21 mouse cellular contexts compared by ENCODE assay signal in genomic region chr9:118943941-118944340, GRCm38 (mm10). TPM values are rescaled to one million over a fixed set of nuclear protein-coding genes. Genes with fewer than 3 reads are reported as not detected.
DNase-seq lines count a peak whose midpoint lies in the region; ATAC-seq and TF ChIP-seq lines count a peak whose summit lies in the region.
"Had no signal": no experiment of that assay in that cellular context is flagged by ENCODE, and none has a peak within 500 bp of the region (broad histone marks: within the 10 kb centered on the region; RNA-seq: fewer than 3 reads in every experiment).

No protein-coding gene starts in this region.

- H3K4me3 ChIP-seq in heart, postnatal 0 days (ENCODE audit: low read depth, low read length): no peak overlapping the region
- no peak overlapping the region for H3K4me3 ChIP-seq in lung, postnatal 0 days (ENCODE audit: low read depth, low read length)
- no peak overlapping the region for H3K4me3 ChIP-seq in liver, postnatal 0 days (ENCODE audit: low read depth, low read length)
- H3K4me3 ChIP-seq: embryonic facial prominence, embryonic 10.5 days; hindbrain, embryonic 15.5 days; neural tube, embryonic 15.5 days had no signal

- intact Hi-C loops in heart, postnatal 14 days (cut with DNase I): no loop called here

- H3K4me1 ChIP-seq in heart, postnatal 0 days (ENCODE audit: control insufficient read depth, insufficient read depth): peaks cover 32% of the 10 kb centered on the region
- H3K4me1 ChIP-seq in lung, postnatal 0 days (ENCODE audit: insufficient read depth, low read depth, low read length): peaks cover 19% of the 10 kb centered on the region
- H3K4me1 ChIP-seq in liver, postnatal 0 days (ENCODE audit: insufficient read depth): peaks cover 18% of the 10 kb centered on the region

- H3K36me3 ChIP-seq in heart, postnatal 0 days (replicated peaks; ENCODE audit: control insufficient read depth, insufficient read depth, low read length): no peaks in the 10 kb centered on the region
- H3K36me3 ChIP-seq in lung, postnatal 0 days (ENCODE audit: insufficient read depth, low read length): no peaks in the 10 kb centered on the region
- H3K36me3 ChIP-seq in liver, postnatal 0 days (replicated peaks; ENCODE audit: insufficient read depth, low read length): no peaks in the 10 kb centered on the region
- H3K36me3 ChIP-seq: hindbrain, embryonic 15.5 days; neural tube, embryonic 15.5 days had no signal

- ATAC-seq in heart, postnatal 0 days (ENCODE audit: insufficient read depth, low read depth): no peak
- ATAC-seq in lung, postnatal 0 days: peak; percentile 8; the same call in 1 of the 2 replicates
- ATAC-seq in common myeloid progenitor, adult 5-6 weeks (replicated peaks; ENCODE audit: low read depth, poor library complexity, severe bottlenecking): peak; percentile 30
- peak; percentile 4; the same call in 1 of the 2 replicates for ATAC-seq in liver, postnatal 0 days
- ATAC-seq: forebrain, embryonic 16.5 days had no signal

- WGBS in heart, postnatal 0 days: 34% methylated on average over 5 of the region's 5 CpGs
- 31% methylated on average over 5 of the region's 5 CpGs for WGBS in lung, postnatal 0 days
- 37% methylated on average over 5 of the region's 5 CpGs for WGBS in liver, postnatal 0 days (ENCODE audit: insufficient replicate concordance)

- no peaks in the 10 kb centered on the region for H3K9me3 ChIP-seq in heart, postnatal 0 days (replicated peaks; ENCODE audit: control insufficient read depth, low read length)
- no peaks in the 10 kb centered on the region for H3K9me3 ChIP-seq in lung, postnatal 0 days (ENCODE audit: low read length)
- H3K9me3 ChIP-seq in liver, postnatal 0 days (ENCODE audit: low read length): no peaks in the 10 kb centered on the region
- H3K9me3 ChIP-seq: embryonic facial prominence, embryonic 10.5 days; hindbrain, embryonic 15.5 days; neural tube, embryonic 15.5 days had no signal

- H3K27ac ChIP-seq in heart, postnatal 0 days (ENCODE audit: low read depth): no peak overlapping the region
- peak overlapping the region; percentile 68 for H3K27ac ChIP-seq in lung, postnatal 0 days (ENCODE audit: low read length)
- no peak overlapping the region for H3K27ac ChIP-seq in liver, postnatal 0 days (ENCODE audit: low read depth)
- H3K27ac ChIP-seq: embryonic facial prominence, embryonic 10.5 days; hindbrain, embryonic 15.5 days; neural tube, embryonic 15.5 days had no signal

- no peak for TF ChIP-seq CTCF in heart, postnatal 0 days (IDR thresholded peaks at IDR 0.05; ENCODE audit: low read depth)
- no peak for TF ChIP-seq CTCF in lung, postnatal 0 days (IDR thresholded peaks at IDR 0.05)
- TF ChIP-seq CTCF in liver, postnatal 0 days (IDR thresholded peaks at IDR 0.05; ENCODE audit: low read depth): no peak

- no peak for DNase-seq in heart, postnatal 0 days (ENCODE audit: low spot score)
- DNase-seq in heart, postnatal 14 days: no peak
- no peak for DNase-seq in lung, postnatal 0 days (ENCODE audit: low spot score)
- DNase-seq in lung, postnatal 4 days: no peak
- DNase-seq in liver, postnatal 0 days: no peak
- no peak for DNase-seq in kidney, adult 8-10 months
- DNase-seq in Muller cell, postnatal 12 days (ENCODE audit: inconsistent ontology term): no peak
- DNase-seq: adrenal gland, postnatal 36 days; cerebellum, adult 9-11 months; gastrocnemius, postnatal 14 days; heart, adult 11 months; kidney, postnatal 25 days; right cerebral cortex, adult 18-20 months; right cerebral cortex, postnatal 4 days; thymus, postnatal 25 days had no signal

- peak overlapping the region; percentile 26 for H3K4me2 ChIP-seq in heart, postnatal 0 days (ENCODE audit: low read depth, low read length)
- peak overlapping the region; percentile 22; the same call in 1 of the 2 replicates for H3K4me2 ChIP-seq in lung, postnatal 0 days (replicated peaks; ENCODE audit: low read depth, low read length)
- no peak overlapping the region for H3K4me2 ChIP-seq in liver, postnatal 0 days (ENCODE audit: low read depth, low read length)
- H3K4me2 ChIP-seq: hindbrain, embryonic 15.5 days; midbrain, embryonic 11.5 days; neural tube, embryonic 15.5 days had no signal

- TF ChIP-seq EP300 in heart, postnatal 0 days (IDR thresholded peaks at IDR 0.05; ENCODE audit: low read depth): no peak
- no peak for TF ChIP-seq EP300 in lung, postnatal 0 days (IDR thresholded peaks at IDR 0.05)
- no peak for TF ChIP-seq EP300 in liver, postnatal 0 days (IDR thresholded peaks at IDR 0.05; ENCODE audit: low read depth)

- H3K27me3 ChIP-seq in heart, postnatal 0 days (ENCODE audit: control insufficient read depth, insufficient read depth, low read length): no peaks in the 10 kb centered on the region
- H3K27me3 ChIP-seq in lung, postnatal 0 days (replicated peaks; ENCODE audit: insufficient read depth, low read length): no peaks in the 10 kb centered on the region
- H3K27me3 ChIP-seq in liver, postnatal 0 days (ENCODE audit: insufficient read depth, low read length): no peaks in the 10 kb centered on the region
- H3K27me3 ChIP-seq: hindbrain, embryonic 15.5 days; neural tube, embryonic 15.5 days had no signal

- H3K9ac ChIP-seq in heart, postnatal 0 days (replicated peaks; ENCODE audit: low read depth, low read length): no peak overlapping the region
- H3K9ac ChIP-seq in lung, postnatal 0 days (replicated peaks; ENCODE audit: low read depth): no peak overlapping the region
- no peak overlapping the region for H3K9ac ChIP-seq in liver, postnatal 0 days (replicated peaks)
- H3K9ac ChIP-seq: hindbrain, embryonic 15.5 days; neural tube, embryonic 15.5 days had no signal

RNA-seq across cellular contexts. Expression of gene Ctdspl, which starts 17.7 kb away (rescaled TPM):
- 12.6 and 33.7 TPM in 2 replicates for total RNA-seq in heart, postnatal 0 days (2014; rRNA removed; ENCODE audit: low replicate concordance)
- polyA plus RNA-seq in heart, postnatal 0 days (2015; fragmentation: Nextera tagmentation; extraction: Ambion mirVana): 4.3 TPM in 2 replicates
- total RNA-seq in heart, postnatal 14 days (2021): 10 to 100 TPM; 12.3 to 13.7 TPM
- 27.8 and 29.9 TPM in 2 replicates for polyA plus RNA-seq in lung, postnatal 0 days (2015; fragmentation: Nextera tagmentation; extraction: Ambion mirVana)
- 6.3 and 7.8 TPM in 2 replicates for total RNA-seq in common myeloid progenitor, adult 5-6 weeks (2017)
- polyA plus RNA-seq in liver, postnatal 0 days (2015; fragmentation: Nextera tagmentation; extraction: Ambion mirVana): 2.2 and 2.4 TPM in 2 replicates
